Mouse (Mus musculus): ENCODE measurements around the gene Fam240a. TPM values are rescaled to one million over a fixed set of nuclear protein-coding genes. Genes with fewer than 3 reads are reported as not detected.

Gene Fam240a
- polyA plus RNA-seq, 1 experiment from 2014 or later, result not detected

DNA sequence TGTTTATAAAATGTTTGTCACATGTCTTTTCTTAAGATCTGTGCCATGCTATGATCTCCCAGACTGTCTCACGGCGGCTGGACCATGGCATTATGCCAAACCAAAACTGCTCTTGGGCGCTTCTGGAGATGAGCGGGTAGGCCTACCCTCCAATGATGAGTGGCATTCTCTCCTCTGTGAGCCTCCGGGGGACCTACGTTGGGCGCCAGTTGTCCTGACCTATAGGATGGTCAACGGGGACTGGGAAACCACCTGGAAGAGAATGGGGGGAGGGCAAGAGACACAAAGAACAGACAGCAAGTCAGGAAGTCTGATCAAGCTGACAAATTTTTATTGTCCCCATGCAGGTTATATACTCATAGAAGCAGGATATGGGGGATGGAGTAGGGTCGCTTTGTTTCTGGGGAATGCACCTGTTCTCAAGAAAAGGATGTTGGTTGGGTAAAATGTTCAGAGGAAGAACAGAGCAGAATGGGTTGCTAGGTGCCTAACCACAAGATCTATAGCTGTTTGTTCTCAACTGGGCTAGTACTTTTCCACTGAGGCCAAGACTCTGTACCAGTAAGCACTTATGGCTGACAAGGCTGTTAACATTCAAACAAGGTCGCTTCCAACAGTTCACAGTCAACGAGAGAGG is 9.3 kb downstream of the Fam240a start:
- Histone ChIP-seq H3K9me3 (no peaks in the 10 kb centered on the region), H3K4me3 (replicated peaks) (no peak overlapping the region), H3K4me1 (replicated peaks) (no peaks in the 10 kb centered on the region), H3K27me3 (no peaks in the 10 kb centered on the region), H3K36me3 (no peaks in the 10 kb centered on the region), H3K4me2 (replicated peaks) (no peak overlapping the region), H3K27ac (no peak overlapping the region), H3K9ac (replicated peaks) (no peak overlapping the region)
- ATAC-seq, result no peak
- WGBS, result 91% methylated on average over 11 of the region's 11 CpGs

DNA sequence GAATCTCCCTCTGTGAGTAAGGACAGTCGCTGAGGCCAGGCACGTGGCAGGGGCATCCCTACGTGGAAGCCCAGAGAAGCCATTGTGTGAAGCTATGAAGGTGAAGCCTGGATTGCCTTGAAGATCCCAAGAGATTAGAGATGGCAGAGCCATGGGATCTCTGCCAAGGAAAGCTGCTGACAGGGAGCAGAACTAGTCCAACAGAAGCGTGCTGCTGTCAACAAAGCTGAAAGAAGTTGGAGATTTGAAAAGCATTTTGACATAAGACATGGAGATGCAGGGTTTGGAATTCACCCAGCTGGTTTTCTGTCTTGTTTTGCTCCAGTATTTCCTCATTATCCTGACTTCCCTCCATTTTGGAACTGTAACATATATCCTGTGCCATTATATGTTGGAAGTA is 14.4 kb downstream of the Fam240a start:
- H3K9ac ChIP-seq (replicated peaks), result no peak overlapping the region
- no peak overlapping the region for H3K4me3 ChIP-seq (replicated peaks)
- H3K9me3 ChIP-seq, result no peaks in the 10 kb centered on the region
- 90% methylated on average over 4 of the region's 4 CpGs for WGBS
- no peaks in the 10 kb centered on the region for H3K4me1 ChIP-seq (replicated peaks)
- ATAC-seq, result no peak
- H3K36me3 ChIP-seq, result no peaks in the 10 kb centered on the region
- H3K27me3 ChIP-seq, result no peaks in the 10 kb centered on the region
- H3K27ac ChIP-seq, result no peak overlapping the region
- no peak overlapping the region for H3K4me2 ChIP-seq (replicated peaks)

DNA sequence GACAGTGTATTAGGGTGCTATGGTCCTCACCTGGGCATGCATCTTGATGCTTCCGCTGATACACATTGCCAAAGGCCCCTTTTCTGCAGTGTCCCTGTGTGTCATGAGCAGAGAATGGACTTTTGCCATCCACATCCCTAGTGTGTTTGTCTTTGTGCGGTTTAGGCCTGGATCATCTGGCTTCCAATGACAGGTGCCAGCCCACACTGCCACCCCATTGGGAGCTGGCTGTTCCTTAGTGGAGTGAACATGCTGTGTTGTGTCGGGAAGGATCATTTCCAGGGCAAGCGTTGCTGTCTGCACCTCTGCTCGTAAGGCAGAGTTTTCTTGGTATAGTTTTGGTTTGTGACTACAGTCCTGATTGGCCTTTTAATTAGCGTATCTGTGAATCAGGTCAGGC is 15.5 kb downstream of the Fam240a start:
- H3K36me3 ChIP-seq, result no peaks in the 10 kb centered on the region
- whole genome bisulfite sequencing, result 94% methylated on average over 6 of the region's 6 CpGs
- no peak overlapping the region for H3K4me2 ChIP-seq (replicated peaks)
- ATAC-seq, result no peak
- no peak overlapping the region for H3K4me3 ChIP-seq (replicated peaks)
- peaks cover under 1% of the 10 kb centered on the region; the same call in 1 of the 2 replicates for H3K4me1 ChIP-seq (replicated peaks)
- H3K9me3 ChIP-seq, result no peaks in the 10 kb centered on the region
- no peaks in the 10 kb centered on the region for H3K27me3 ChIP-seq
- H3K9ac ChIP-seq (replicated peaks), result no peak overlapping the region
- no peak overlapping the region for H3K27ac ChIP-seq

DNA sequence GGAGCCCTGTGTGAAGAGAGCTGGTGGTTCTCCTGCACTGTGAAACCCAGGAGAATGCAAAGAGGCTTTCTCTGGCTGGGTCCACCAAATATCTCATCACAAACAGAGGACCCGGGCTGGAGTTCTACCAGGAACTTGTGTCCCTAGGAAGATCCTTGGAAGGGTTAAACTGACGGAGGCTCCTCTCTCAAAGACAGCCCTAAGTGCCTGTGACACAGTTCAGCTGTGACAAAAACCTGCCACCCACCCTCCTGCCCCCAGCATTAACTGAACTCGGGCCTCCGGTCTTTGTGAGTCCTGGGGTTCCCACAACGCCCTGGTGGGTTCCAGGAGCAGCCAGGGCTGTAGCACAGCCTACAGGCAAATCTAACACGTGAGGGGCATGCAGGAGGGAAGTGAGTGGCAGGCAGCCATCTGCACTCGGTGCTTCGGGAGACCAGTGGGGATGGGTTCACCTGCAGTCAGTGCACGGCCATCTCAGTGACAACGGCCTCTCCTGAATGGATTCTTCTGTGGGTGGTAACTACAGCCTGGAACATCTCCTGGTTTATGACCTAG is 17.1 kb downstream of the Fam240a start:
- Histone ChIP-seq H3K4me3 (replicated peaks) (no peak overlapping the region), H3K4me1 (replicated peaks) (peaks cover 4% of the 10 kb centered on the region; the same call in 1 of the 2 replicates), H3K9ac (replicated peaks) (no peak overlapping the region), H3K27ac (no peak overlapping the region), H3K9me3 (no peaks in the 10 kb centered on the region), H3K4me2 (replicated peaks) (no peak overlapping the region), H3K36me3 (no peaks in the 10 kb centered on the region), H3K27me3 (peaks cover 6% of the 10 kb centered on the region; the same call in 1 of the 2 replicates)
- ATAC-seq, result no peak
- 63% methylated on average over 10 of the region's 10 CpGs for WGBS

DNA sequence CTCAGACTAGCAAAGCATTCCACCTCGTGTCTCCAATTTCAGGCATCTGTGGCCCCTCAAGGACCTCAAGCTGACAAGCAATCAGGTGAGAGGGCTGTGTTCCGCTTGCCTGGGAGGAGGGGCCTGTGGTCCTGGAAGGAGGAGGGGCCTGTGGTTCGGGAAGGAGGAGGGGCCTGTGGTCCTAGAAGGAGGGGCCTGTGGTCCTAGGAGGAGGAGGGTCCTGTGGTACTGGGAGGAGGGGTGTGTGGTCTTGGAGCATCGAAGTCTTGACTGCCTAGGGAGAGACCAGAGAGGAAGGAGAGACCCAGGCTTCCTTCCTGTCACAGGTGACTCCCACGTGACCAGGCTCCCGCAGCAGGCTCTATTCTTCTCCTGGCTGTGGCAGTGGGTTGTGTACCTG is 20.1 kb downstream of the Fam240a start:
- no peak overlapping the region for H3K27ac ChIP-seq
- peak overlapping the region; percentile 23 for H3K4me2 ChIP-seq (replicated peaks)
- peak; percentile 13; the same call in 1 of the 2 replicates for ATAC-seq
- no peak overlapping the region for H3K4me3 ChIP-seq (replicated peaks)
- H3K27me3 ChIP-seq, result peaks cover 8% of the 10 kb centered on the region; the same call in 1 of the 2 replicates
- H3K4me1 ChIP-seq (replicated peaks), result peaks cover 4% of the 10 kb centered on the region; the same call in 1 of the 2 replicates
- no peaks in the 10 kb centered on the region for H3K9me3 ChIP-seq
- H3K9ac ChIP-seq (replicated peaks), result 0 out of 2 replicates have a peak overlapping the region, but pooled peaks have one; percentile 16
- no peaks in the 10 kb centered on the region for H3K36me3 ChIP-seq
- 13% methylated on average over 6 of the region's 6 CpGs for whole genome bisulfite sequencing

DNA sequence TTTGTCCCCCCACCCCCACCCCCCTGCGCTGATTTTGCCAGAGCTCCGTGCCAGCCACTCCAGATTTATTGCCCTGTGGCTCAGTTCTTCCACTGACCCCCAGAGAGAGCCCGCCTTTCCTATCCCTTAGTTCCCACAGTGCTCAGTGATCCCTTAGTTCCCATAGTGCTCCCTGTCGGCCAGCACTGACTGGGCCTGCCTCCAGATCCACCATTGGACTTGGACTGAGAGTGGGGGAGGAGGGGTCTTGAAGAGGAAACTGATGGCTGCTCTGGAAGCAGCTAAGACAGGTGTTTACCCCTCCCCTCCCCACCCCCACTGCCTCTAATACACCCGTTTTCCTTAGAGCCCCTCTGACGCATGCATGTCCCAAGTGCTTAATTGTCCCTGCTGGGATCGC is 20.7 kb downstream of the Fam240a start:
- Histone ChIP-seq H3K36me3 (no peaks in the 10 kb centered on the region), H3K4me1 (replicated peaks) (peaks cover 4% of the 10 kb centered on the region; the same call in 1 of the 2 replicates), H3K27me3 (peaks cover 8% of the 10 kb centered on the region; the same call in 1 of the 2 replicates), H3K9me3 (no peaks in the 10 kb centered on the region), H3K4me2 (replicated peaks) (peak overlapping the region; percentile 23), H3K27ac (no peak overlapping the region), H3K9ac (replicated peaks) (0 out of 2 replicates have a peak overlapping the region, but pooled peaks have one; percentile 16), H3K4me3 (replicated peaks) (no peak overlapping the region; the same call in 1 of the 2 replicates)
- ATAC-seq, result peak; percentile 57; the same call in 1 of the 2 replicates
- WGBS, result 18% methylated on average over 7 of the region's 7 CpGs

DNA sequence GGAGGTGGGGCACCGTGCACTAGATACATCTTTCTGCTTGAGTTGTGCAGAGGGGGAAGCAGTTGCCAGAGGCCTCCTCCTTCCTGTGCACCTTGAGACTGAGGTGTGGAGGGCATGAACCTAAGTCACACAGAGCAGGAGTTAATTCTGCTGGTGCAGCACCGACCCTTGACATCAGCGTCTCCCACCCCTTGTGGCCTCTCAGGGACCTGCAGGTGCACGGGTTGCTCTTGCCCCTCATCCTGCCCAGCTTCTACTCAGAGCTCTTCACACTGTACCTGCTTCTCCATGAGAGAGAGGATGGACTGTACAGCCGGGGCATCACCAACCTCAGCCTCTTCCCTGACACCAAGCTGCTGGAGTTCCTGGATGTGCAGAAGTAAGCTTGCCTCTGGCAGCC is 21.2 kb downstream of the Fam240a start:
- peaks cover 8% of the 10 kb centered on the region; the same call in 1 of the 2 replicates for H3K27me3 ChIP-seq
- no peaks in the 10 kb centered on the region for H3K36me3 ChIP-seq
- H3K27ac ChIP-seq, result no peak overlapping the region
- WGBS, result 55% methylated on average over 5 of the region's 5 CpGs
- no peak overlapping the region for H3K4me3 ChIP-seq (replicated peaks)
- H3K9me3 ChIP-seq, result no peaks in the 10 kb centered on the region
- H3K4me2 ChIP-seq (replicated peaks), result no peak overlapping the region
- no peak for ATAC-seq
- H3K4me1 ChIP-seq (replicated peaks), result peaks cover 4% of the 10 kb centered on the region; the same call in 1 of the 2 replicates
- no peak overlapping the region for H3K9ac ChIP-seq (replicated peaks)

DNA sequence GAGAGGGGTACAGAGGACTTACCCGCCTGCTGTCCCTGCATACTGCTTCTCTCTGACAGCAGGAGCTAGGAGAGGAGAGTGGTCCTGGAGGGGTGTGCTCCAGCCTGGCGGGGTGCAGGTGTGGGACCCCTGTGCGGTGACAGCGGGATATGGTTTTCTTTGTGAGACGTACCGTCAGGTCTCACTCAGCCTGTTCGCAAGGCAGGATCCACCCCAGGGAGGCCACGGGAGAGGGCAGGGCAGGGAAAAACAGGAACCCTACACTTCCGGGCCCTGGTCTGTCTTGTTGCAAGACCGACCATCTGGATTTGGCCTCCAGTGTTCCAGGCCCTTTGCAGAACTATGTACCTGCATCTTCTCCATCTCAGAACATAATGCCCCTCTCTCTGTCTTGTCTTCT is 23.2 kb downstream of the Fam240a start:
- no peak for ATAC-seq
- H3K27me3 ChIP-seq, result peaks cover 8% of the 10 kb centered on the region; the same call in 1 of the 2 replicates
- no peaks in the 10 kb centered on the region for H3K9me3 ChIP-seq
- 72% methylated on average over 10 of the region's 10 CpGs for WGBS
- no peaks in the 10 kb centered on the region for H3K36me3 ChIP-seq
- H3K4me2 ChIP-seq (replicated peaks), result no peak overlapping the region
- H3K4me3 ChIP-seq (replicated peaks), result no peak overlapping the region
- no peak overlapping the region for H3K9ac ChIP-seq (replicated peaks)
- no peak overlapping the region for H3K27ac ChIP-seq
- H3K4me1 ChIP-seq (replicated peaks), result peaks cover 8% of the 10 kb centered on the region; the same call in 1 of the 2 replicates

DNA sequence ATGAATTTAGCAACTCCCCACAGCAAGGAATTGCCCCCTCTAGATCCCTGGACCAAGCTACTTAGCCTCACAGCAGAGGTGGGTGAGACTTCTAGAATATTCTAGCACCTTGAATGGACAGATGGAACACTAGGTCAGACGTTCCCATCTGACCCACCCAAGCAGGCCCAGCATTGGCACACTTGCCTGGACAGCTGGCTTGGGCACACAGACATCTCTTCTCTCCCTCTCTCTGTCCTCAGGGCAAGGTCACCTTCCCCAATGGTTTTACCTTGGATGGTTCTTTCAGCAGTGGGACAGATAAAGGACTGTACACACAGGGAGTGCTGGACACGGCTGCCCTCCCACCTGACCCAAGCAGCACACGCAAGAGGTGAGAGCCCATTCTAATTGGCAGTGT is 24.1 kb downstream of the Fam240a start:
- H3K9me3 ChIP-seq, result no peaks in the 10 kb centered on the region
- H3K4me2 ChIP-seq (replicated peaks), result no peak overlapping the region
- no peak overlapping the region for H3K4me3 ChIP-seq (replicated peaks)
- H3K9ac ChIP-seq (replicated peaks), result no peak overlapping the region
- peaks cover 8% of the 10 kb centered on the region; the same call in 1 of the 2 replicates for H3K4me1 ChIP-seq (replicated peaks)
- ATAC-seq, result no peak
- no peaks in the 10 kb centered on the region for H3K36me3 ChIP-seq
- WGBS, result 92% methylated on average over 3 of the region's 3 CpGs
- H3K27ac ChIP-seq, result no peak overlapping the region
- H3K27me3 ChIP-seq, result peaks cover 8% of the 10 kb centered on the region; the same call in 1 of the 2 replicates

DNA sequence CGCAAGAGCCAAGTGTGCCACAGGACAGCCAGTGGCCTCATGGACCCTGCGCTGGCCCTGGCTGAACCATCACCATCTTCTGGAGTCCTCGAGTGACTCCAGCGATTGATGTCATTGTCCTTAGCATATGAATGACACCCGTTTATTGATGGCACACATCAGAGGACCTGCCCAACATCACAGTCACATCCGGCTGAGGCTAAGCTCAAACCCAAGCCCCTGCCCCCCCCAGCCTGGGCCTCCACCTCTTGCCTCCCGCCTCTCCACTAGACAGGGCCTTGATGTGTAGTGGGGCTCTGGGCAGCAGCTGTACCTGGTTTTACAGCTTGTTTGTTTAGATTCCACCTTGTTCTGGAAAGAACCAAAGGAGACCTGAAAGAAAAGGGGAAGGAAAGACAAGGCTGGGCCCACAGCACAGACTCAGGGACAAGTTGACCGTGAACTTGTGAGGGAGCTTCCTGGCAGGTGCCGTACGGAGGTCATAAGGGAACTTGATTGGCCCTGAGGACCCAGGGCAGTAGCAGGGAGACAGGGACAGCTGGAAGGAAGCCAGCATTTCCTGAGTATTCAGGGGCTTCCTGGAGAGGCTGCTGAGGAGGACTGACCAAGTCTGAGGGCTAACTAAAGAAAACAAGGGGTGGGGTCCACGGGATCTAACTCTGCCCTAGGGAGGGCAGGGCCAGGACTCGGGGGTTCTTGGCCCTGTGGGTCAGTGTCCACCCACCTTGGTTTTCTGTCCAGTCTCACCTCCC is 25.4 kb downstream of the Fam240a start:
- no peaks in the 10 kb centered on the region for H3K9me3 ChIP-seq
- no peak for ATAC-seq
- H3K9ac ChIP-seq (replicated peaks), result no peak overlapping the region
- H3K36me3 ChIP-seq, result no peaks in the 10 kb centered on the region
- H3K4me2 ChIP-seq (replicated peaks), result no peak overlapping the region
- H3K4me1 ChIP-seq (replicated peaks), result peaks cover 8% of the 10 kb centered on the region; the same call in 1 of the 2 replicates
- no peak overlapping the region for H3K4me3 ChIP-seq (replicated peaks)
- H3K27ac ChIP-seq, result no peak overlapping the region
- peaks cover 8% of the 10 kb centered on the region; the same call in 1 of the 2 replicates for H3K27me3 ChIP-seq
- 84% methylated on average over 12 of the region's 12 CpGs for WGBS

DNA sequence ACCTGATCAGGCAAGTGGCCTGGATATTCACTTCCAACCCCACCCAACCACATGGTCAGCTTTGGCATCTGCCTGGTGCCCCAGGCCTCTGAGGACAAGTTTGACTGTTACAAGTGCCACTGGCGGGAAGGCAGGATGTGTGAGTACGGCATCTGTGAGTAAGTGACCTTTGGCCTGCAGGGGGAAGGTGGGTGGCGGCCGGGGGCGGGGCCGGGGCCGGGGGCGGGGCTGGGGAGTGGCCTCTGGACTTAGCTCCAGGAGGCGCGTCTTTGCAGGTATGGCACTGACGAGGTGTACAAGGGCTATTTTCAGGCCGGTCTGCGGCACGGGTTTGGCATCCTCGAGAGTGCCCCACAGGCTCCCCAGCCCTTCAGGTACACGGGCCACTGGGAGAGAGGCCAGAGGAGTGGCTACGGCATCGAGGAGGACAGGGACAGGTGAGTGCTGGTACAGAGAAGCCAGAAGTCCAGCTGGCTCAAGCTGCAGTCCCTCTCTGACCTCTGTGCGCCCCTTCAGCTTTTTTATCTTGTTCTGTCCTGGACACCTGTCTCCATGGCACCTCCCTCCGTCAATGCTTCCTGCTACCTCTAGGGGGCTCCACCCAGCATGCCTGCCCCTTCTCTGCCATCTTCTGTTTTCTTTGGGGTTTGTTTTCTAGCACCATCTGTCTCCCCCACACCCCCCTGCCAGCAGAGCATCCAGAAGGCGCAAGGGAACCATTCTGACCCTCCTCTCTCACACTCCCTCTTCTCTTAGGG is 26.5 kb downstream of the Fam240a start:
- Histone ChIP-seq H3K4me1 (replicated peaks) (0 out of 2 replicates have a peak, but pooled peaks cover 4% of the 10 kb centered on the region), H3K27me3 (peaks cover 6% of the 10 kb centered on the region; the same call in 1 of the 2 replicates), H3K9me3 (no peaks in the 10 kb centered on the region), H3K9ac (replicated peaks) (no peak overlapping the region), H3K4me2 (replicated peaks) (no peak overlapping the region), H3K4me3 (replicated peaks) (no peak overlapping the region), H3K36me3 (no peaks in the 10 kb centered on the region), H3K27ac (no peak overlapping the region)
- ATAC-seq, result no peak
- WGBS, result 15% methylated on average over 19 of the region's 21 CpGs
